Mouse (Mus musculus): ENCODE data around the gene Sprr2b.

GRCm38 (mm10) chr3:92316320-92316719 is at the start of gene Sprr2b:
- TF ChIP-seq EP300 (optimal IDR thresholded peaks at IDR 0.05): no peak
- no peak for TF ChIP-seq CTCF (IDR thresholded peaks at IDR 0.05; ENCODE audit: low read depth)
